9 mouse cellular contexts compared by ENCODE assay signal in the genomic region with DNA sequence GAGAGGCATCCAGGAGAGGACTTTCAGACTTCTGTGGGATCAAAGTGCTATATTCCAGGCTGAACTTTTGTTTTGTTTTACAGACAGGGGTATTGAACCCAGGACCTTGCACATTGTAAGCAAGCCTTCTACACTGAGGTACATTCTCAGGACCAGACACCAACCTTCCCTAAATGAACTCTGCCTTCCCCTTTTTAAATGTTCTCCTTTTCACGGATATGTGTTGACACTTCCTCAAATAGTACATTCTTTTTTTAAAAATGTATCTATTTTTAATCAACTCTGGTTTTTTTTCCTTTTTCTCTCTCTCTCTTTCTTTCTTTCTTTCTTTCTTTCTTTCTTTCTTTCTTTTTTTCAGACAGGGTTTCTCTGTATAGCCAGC. TPM values are rescaled to one million over a fixed set of nuclear protein-coding genes. Genes with fewer than 3 reads are reported as not detected.
A peak's percentile ranks its signal among the peaks of the same experiment; 100 is the strongest.
DNase-seq lines count a peak whose midpoint lies in the region; ATAC-seq and TF ChIP-seq lines count a peak whose summit lies in the region.
"Had no signal": no experiment of that assay in that cellular context is flagged by ENCODE, and none has a peak within 500 bp of the region (broad histone marks: within the 10 kb centered on the region; RNA-seq: fewer than 3 reads in every experiment).

No protein-coding gene starts in this region.

- TF ChIP-seq POLR2A in myocyte (IDR thresholded peaks at IDR 0.05; ENCODE audit: insufficient read length, low read depth) = no peak

- peak overlapping the region; percentile 51 for H3K4me2 ChIP-seq in kidney, embryonic 15.5 days
- peak overlapping the region; percentile 40; the same call in 1 of the 2 replicates for H3K4me2 ChIP-seq in embryonic facial prominence, embryonic 15.5 days (replicated peaks)
- peak overlapping the region; percentile 59 for H3K4me2 ChIP-seq in myocyte (ENCODE audit: low read depth)

- no peaks in the 10 kb centered on the region for H3K79me2 ChIP-seq in myocyte (ENCODE audit: control insufficient read depth, insufficient read depth)

- WGBS in kidney, embryonic 15.5 days = 62% methylated on average over 1 of the region's 1 CpGs
- WGBS in embryonic facial prominence, embryonic 15.5 days = 38% methylated on average over 1 of the region's 1 CpGs
- 76% methylated on average over 1 of the region's 1 CpGs for WGBS in limb, embryonic 10.5 days

- no peak for DNase-seq in kidney, postnatal 10 days
- no peak for DNase-seq in limb, embryonic 10.5 days (ENCODE audit: low spot score)
- no peak for DNase-seq in gastrocnemius, postnatal 36 days
- DNase-seq in spleen, adult 18-20 months = no peak
- no peak for DNase-seq in urinary bladder, postnatal 4 days (ENCODE audit: low spot score in 2 of 2)

- H3K9ac ChIP-seq in kidney, embryonic 15.5 days = no peak overlapping the region
- no peak overlapping the region for H3K9ac ChIP-seq in embryonic facial prominence, embryonic 15.5 days

- no peaks in the 10 kb centered on the region for H3K36me3 ChIP-seq in kidney, embryonic 15.5 days
- no peaks in the 10 kb centered on the region for H3K36me3 ChIP-seq in embryonic facial prominence, embryonic 15.5 days
- H3K36me3 ChIP-seq in limb, embryonic 10.5 days = no peaks in the 10 kb centered on the region
- H3K36me3 ChIP-seq in myocyte (ENCODE audit: control insufficient read depth, insufficient read depth) = no peaks in the 10 kb centered on the region

- peaks cover 8% of the 10 kb centered on the region for H3K4me1 ChIP-seq in kidney, embryonic 15.5 days
- peaks cover 11% of the 10 kb centered on the region for H3K4me1 ChIP-seq in embryonic facial prominence, embryonic 15.5 days
- H3K4me1 ChIP-seq in limb, embryonic 10.5 days = peaks cover 7% of the 10 kb centered on the region

- ATAC-seq in kidney, embryonic 15.5 days (replicated peaks; ENCODE audit: low FRiP score) = no peak
- ATAC-seq in embryonic facial prominence, embryonic 15.5 days (ENCODE audit: insufficient number of reproducible peaks, low FRiP score, low TSS enrichment, low read depth) = no peak

- no peak overlapping the region for H3K27ac ChIP-seq in kidney, embryonic 15.5 days
- peak overlapping the region; percentile 72; the same call in 1 of the 2 replicates for H3K27ac ChIP-seq in embryonic facial prominence, embryonic 15.5 days (replicated peaks)
- peak overlapping the region; percentile 32; the same call in 1 of the 2 replicates for H3K27ac ChIP-seq in limb, embryonic 10.5 days

- H3K9me3 ChIP-seq in kidney, embryonic 15.5 days (replicated peaks) = no peaks in the 10 kb centered on the region
- H3K9me3 ChIP-seq in embryonic facial prominence, embryonic 15.5 days (replicated peaks) = no peaks in the 10 kb centered on the region
- H3K9me3 ChIP-seq in limb, embryonic 10.5 days (replicated peaks) = no peaks in the 10 kb centered on the region

- no peaks in the 10 kb centered on the region for H3K27me3 ChIP-seq in kidney, embryonic 15.5 days
- H3K27me3 ChIP-seq in embryonic facial prominence, embryonic 15.5 days = no peaks in the 10 kb centered on the region
- H3K27me3 ChIP-seq in limb, embryonic 10.5 days (ENCODE audit: low read depth, poor library complexity, severe bottlenecking) = no peaks in the 10 kb centered on the region
- no peaks in the 10 kb centered on the region for H3K27me3 ChIP-seq in myocyte (ENCODE audit: control insufficient read depth, insufficient read depth, insufficient read length)

- H3ac ChIP-seq in myocyte (ENCODE audit: control insufficient read depth, insufficient read length) = no peak overlapping the region

- H3K4me3 ChIP-seq in kidney, embryonic 15.5 days (replicated peaks) = peak overlapping the region; percentile 4; the same call in 1 of the 2 replicates
- H3K4me3 ChIP-seq in embryonic facial prominence, embryonic 15.5 days (replicated peaks) = no peak overlapping the region
- H3K4me3 ChIP-seq in limb, embryonic 10.5 days = peak overlapping the region; percentile 23; the same call in 1 of the 2 replicates
- no peak overlapping the region for H3K4me3 ChIP-seq in myocyte
- H3K4me3 ChIP-seq: layer of hippocampus, adult 2 months had no signal

- intact Hi-C loops in gastrocnemius, postnatal 36 days (cut with DNase I) = no loop called here

TF ChIP-seq in myocyte, 11 proteins besides CTCF, POLR2A, EP300 and RAD21:
- TF ChIP-seq TCF3 (IDR thresholded peaks at IDR 0.05; ENCODE audit: insufficient read length, low read depth) (no peak), REST (IDR thresholded peaks at IDR 0.05; ENCODE audit: insufficient read depth, insufficient read length) (no peak), USF1 (IDR thresholded peaks at IDR 0.05; ENCODE audit: low read depth) (no peak), CEBPB (IDR thresholded peaks at IDR 0.05; ENCODE audit: insufficient read depth, poor library complexity, severe bottlenecking) (no peak), E2F4 (IDR thresholded peaks at IDR 0.05; ENCODE audit: insufficient read depth) (no peak), MAX (IDR thresholded peaks at IDR 0.05; ENCODE audit: low read depth) (no peak), TCF12 (IDR thresholded peaks at IDR 0.05; ENCODE audit: insufficient read depth, poor library complexity, severe bottlenecking) (no peak), MYOD1 (IDR thresholded peaks at IDR 0.05; ENCODE audit: control insufficient read depth in 1 of 3, insufficient read length in 2 of 3, low read depth in 2 of 3) (no peak), SRF (IDR thresholded peaks at IDR 0.05; ENCODE audit: control insufficient read depth, insufficient read length, low read depth) (no peak), POLR2AphosphoS2 (IDR thresholded peaks at IDR 0.05; ENCODE audit: insufficient read length, low read depth) (no peak), MYOG (IDR thresholded peaks at IDR 0.05; ENCODE audit: control insufficient read depth in 1 of 3, insufficient read depth in 1 of 3, insufficient read length in 2 of 3, low read depth in 2 of 3) (no peak)
TF ChIP-seq in myocyte: peak in this region for 0.

RNA-seq across cellular contexts. Expression of gene Strbp, which starts 32.1 kb away (rescaled TPM):
- 41.3 and 43.6 TPM in 2 replicates for polyA plus RNA-seq in kidney, embryonic 15.5 days (2015; fragmentation: Nextera tagmentation; extraction: Ambion mirVana)
- polyA plus RNA-seq in embryonic facial prominence, embryonic 15.5 days (2015; fragmentation: Nextera tagmentation; extraction: Ambion mirVana) = 30.7 and 34.9 TPM in 2 replicates
- 42.3 and 45.5 TPM in 2 replicates for polyA plus RNA-seq in limb, embryonic 10.5 days (2016; fragmentation: Nextera tagmentation; extraction: Ambion mirVana)
- polyA plus RNA-seq in myocyte (2012; fragmentation: generic; extraction: Trizol) = 2.4 TPM
- 10 to 100 TPM; 19.2 to 20.7 TPM for total RNA-seq in gastrocnemius, postnatal 36 days (2021)

RNA-seq across cellular contexts. Expression of gene Crb2, which starts 40.3 kb away (rescaled TPM):
- 3.4 and 4.1 TPM in 2 replicates for polyA plus RNA-seq in kidney, embryonic 15.5 days (2015; fragmentation: Nextera tagmentation; extraction: Ambion mirVana)
- 0.12 and 0.15 TPM in 2 replicates for polyA plus RNA-seq in embryonic facial prominence, embryonic 15.5 days (2015; fragmentation: Nextera tagmentation; extraction: Ambion mirVana)
- 2.1 and 4.3 TPM in 2 replicates for polyA plus RNA-seq in limb, embryonic 10.5 days (2016; fragmentation: Nextera tagmentation; extraction: Ambion mirVana)
- not detected for polyA plus RNA-seq in myocyte (2012; fragmentation: generic; extraction: Trizol)
- under 1 TPM; 0.07 to 0.28 TPM for total RNA-seq in gastrocnemius, postnatal 36 days (2021)

Comparison
In these comparisons a context has a peak if more than half of its experiments do, and no peak if none do; other contexts are left out.
1. H3K4me3 ChIP-seq: peak in kidney, embryonic 15.5 days (single experiment) and limb, embryonic 10.5 days (single experiment); none in embryonic facial prominence, embryonic 15.5 days (single experiment) and myocyte (single experiment).
2. Peak in every context shown above with its lines, with median percentiles within 50 percentile points of each other: H3K4me2 ChIP-seq.